Mouse (Mus musculus): ENCODE results near the gene Phactr4. TPM values are rescaled to one million over a fixed set of nuclear protein-coding genes. Genes with fewer than 3 reads are reported as not detected.

The Phactr4 gene
- polyA plus RNA-seq, 1 experiment from 2014 or later, result 9.6 TPM

DNA sequence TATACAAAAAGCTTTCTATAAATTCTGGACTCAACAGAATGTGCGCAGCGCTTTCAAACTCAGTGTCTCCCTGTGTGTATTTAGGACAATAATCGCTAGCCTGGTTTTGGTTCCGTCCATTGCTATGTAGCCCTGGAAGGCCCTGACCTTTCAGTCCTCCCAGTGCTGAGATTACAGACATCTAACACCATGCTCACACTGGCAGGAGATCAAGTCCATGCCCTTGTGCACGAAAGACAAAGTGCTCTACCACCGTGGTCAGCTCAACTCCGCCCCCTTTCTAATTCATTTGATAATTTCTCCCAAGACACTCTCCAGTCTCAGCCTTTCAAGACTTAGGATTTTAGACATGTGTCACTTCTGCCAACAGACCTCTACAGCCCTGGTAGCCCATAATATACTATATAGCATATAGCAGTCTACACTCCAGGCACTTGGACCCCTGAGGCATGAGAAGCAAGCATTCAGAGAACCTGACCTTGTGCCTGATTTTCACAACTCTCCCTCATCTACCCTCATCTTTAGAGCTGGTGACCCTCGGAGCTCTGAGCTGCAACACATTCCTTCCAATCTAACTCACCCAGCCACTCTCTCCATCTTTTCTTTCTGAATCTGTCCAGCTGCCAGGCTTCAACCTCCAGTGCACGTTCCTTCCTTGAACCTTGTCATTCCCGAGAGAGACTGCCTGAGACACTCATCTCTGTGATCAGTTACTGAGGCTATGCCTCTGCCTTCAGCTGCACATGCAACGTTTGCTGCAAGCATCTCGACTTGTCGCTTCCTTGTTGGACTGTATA is 15.7 kb downstream of the Phactr4 start:
- no peak overlapping the region for H3K9ac ChIP-seq
- no peaks in the 10 kb centered on the region for H3K4me1 ChIP-seq (replicated peaks)
- H3K4me3 ChIP-seq, result no peak overlapping the region
- H3K9me3 ChIP-seq, result no peaks in the 10 kb centered on the region
- WGBS, result 86% methylated on average over 13 of the region's 13 CpGs
- H3K27ac ChIP-seq (replicated peaks), result no peak overlapping the region
- ATAC-seq (ENCODE audit: low read depth), result no peak
- H3K4me2 ChIP-seq, result no peak overlapping the region
- H3K36me3 ChIP-seq, result no peaks in the 10 kb centered on the region
- H3K27me3 ChIP-seq, result no peaks in the 10 kb centered on the region

DNA sequence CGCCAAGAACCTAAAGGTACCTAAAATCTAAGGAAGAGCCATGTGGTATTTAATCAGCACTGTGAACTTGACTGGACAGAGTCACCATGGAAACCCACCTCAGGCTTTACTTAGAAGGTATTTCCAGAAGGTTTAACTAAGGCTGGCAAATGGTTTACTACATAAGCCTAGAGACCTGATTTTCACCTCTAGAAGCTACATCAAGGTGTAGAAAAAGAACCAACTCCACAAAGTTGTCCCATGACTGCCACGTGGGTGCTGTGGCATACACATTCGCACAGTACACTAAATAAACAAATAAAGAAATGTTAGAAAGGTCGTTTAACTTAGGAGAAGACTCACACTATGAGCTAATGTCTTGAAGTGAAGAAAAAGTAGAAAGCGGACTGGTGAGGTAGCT is 17.7 kb downstream of the Phactr4 start:
- Histone ChIP-seq H3K27me3 (no peaks in the 10 kb centered on the region), H3K4me3 (no peak overlapping the region), H3K4me2 (no peak overlapping the region), H3K27ac (replicated peaks) (no peak overlapping the region), H3K4me1 (replicated peaks) (no peaks in the 10 kb centered on the region), H3K9me3 (no peaks in the 10 kb centered on the region), H3K36me3 (no peaks in the 10 kb centered on the region), H3K9ac (no peak overlapping the region)
- no peak for ATAC-seq (ENCODE audit: low read depth)
- WGBS, result 87% methylated on average over 5 of the region's 5 CpGs

DNA sequence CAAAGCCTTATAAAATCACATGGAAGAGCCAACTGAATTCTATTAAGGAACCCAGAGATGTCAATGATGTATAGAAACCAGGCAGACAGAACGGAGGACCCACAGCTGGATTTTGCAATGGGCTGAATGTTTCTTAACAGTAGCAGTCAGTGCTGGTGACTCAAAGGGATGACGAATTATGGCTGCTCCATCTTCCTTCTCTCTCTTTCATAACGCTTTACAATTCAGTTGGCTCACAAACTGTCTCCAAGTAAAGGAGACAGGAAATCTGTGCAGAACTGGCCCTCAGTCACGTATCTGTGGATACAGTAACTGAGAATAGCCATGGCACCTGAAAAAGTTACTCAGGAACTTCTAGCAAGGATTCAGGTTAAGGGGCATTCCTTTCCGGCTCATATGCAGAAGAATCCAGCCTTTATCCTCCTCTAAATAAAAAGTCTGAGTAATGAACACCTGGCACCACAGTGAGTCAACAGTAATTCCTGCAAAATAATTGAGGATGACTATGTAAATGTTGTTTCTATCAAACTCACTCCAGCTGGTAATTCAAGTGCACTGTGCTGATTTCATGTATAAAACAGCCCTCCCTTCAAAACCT is 19.1 kb downstream of the Phactr4 start:
- Histone ChIP-seq H3K27ac (replicated peaks) (no peak overlapping the region), H3K4me1 (replicated peaks) (peaks cover 4% of the 10 kb centered on the region), H3K27me3 (no peaks in the 10 kb centered on the region), H3K9ac (no peak overlapping the region), H3K36me3 (no peaks in the 10 kb centered on the region), H3K4me2 (no peak overlapping the region), H3K4me3 (no peak overlapping the region), H3K9me3 (no peaks in the 10 kb centered on the region)
- no peak for ATAC-seq (ENCODE audit: low read depth)
- 83% methylated on average over 5 of the region's 5 CpGs for WGBS

GRCm38 (mm10) chr4:132401016-132401415 is 21.3 kb downstream of the Phactr4 start:
- H3K27me3 ChIP-seq, result no peaks in the 10 kb centered on the region
- H3K4me3 ChIP-seq, result no peak overlapping the region
- H3K27ac ChIP-seq (replicated peaks), result no peak overlapping the region
- no peaks in the 10 kb centered on the region for H3K9me3 ChIP-seq
- H3K9ac ChIP-seq, result no peak overlapping the region
- 94% methylated on average over 9 of the region's 9 CpGs for WGBS
- no peak for ATAC-seq (ENCODE audit: low read depth)
- peaks cover 11% of the 10 kb centered on the region for H3K4me1 ChIP-seq (replicated peaks)
- H3K4me2 ChIP-seq, result no peak overlapping the region
- H3K36me3 ChIP-seq, result no peaks in the 10 kb centered on the region

GRCm38 (mm10) chr4:132398863-132399262 is 23.4 kb downstream of the Phactr4 start:
- WGBS, result 73% methylated on average over 5 of the region's 5 CpGs
- Histone ChIP-seq H3K27me3 (no peaks in the 10 kb centered on the region), H3K36me3 (no peaks in the 10 kb centered on the region), H3K27ac (replicated peaks) (no peak overlapping the region), H3K4me1 (replicated peaks) (peaks cover 11% of the 10 kb centered on the region), H3K4me2 (no peak overlapping the region), H3K9me3 (no peaks in the 10 kb centered on the region), H3K4me3 (no peak overlapping the region), H3K9ac (no peak overlapping the region)
- ATAC-seq (ENCODE audit: low read depth), result no peak

GRCm38 (mm10) chr4:132398045-132398774 is 24.1 kb downstream of the Phactr4 start:
- Histone ChIP-seq H3K4me2 (peak overlapping the region; percentile 42), H3K27ac (replicated peaks) (no peak overlapping the region), H3K4me3 (no peak overlapping the region), H3K4me1 (replicated peaks) (peaks cover 11% of the 10 kb centered on the region), H3K27me3 (no peaks in the 10 kb centered on the region), H3K36me3 (no peaks in the 10 kb centered on the region), H3K9me3 (no peaks in the 10 kb centered on the region), H3K9ac (no peak overlapping the region)
- 43% methylated on average over 11 of the region's 11 CpGs for WGBS
- no peak; the same call in 1 of the 2 replicates for ATAC-seq (ENCODE audit: low read depth)

- Histone ChIP-seq H3K4me3 (no peak overlapping the region), H3K4me2 (no peak overlapping the region), H3K27me3 (no peaks in the 10 kb centered on the region), H3K4me1 (replicated peaks) (peaks cover 11% of the 10 kb centered on the region), H3K9ac (no peak overlapping the region), H3K36me3 (no peaks in the 10 kb centered on the region), H3K27ac (replicated peaks) (no peak overlapping the region), H3K9me3 (no peaks in the 10 kb centered on the region)
- 92% methylated on average over 3 of the region's 3 CpGs for WGBS
- ATAC-seq (ENCODE audit: low read depth), result no peak
Observed at GRCm38 (mm10) chr4:132397120-132397519, 25.2 kb downstream of the Phactr4 start.

GRCm38 (mm10) chr4:132396251-132396650 is 26.0 kb downstream of the Phactr4 start:
- 93% methylated on average over 7 of the region's 7 CpGs for WGBS
- peaks cover 11% of the 10 kb centered on the region for H3K4me1 ChIP-seq (replicated peaks)
- no peak overlapping the region for H3K27ac ChIP-seq (replicated peaks)
- H3K9ac ChIP-seq, result no peak overlapping the region
- H3K36me3 ChIP-seq, result no peaks in the 10 kb centered on the region
- H3K4me3 ChIP-seq, result no peak overlapping the region
- no peaks in the 10 kb centered on the region for H3K9me3 ChIP-seq
- H3K27me3 ChIP-seq, result no peaks in the 10 kb centered on the region
- no peak overlapping the region for H3K4me2 ChIP-seq
- no peak for ATAC-seq (ENCODE audit: low read depth)

- Histone ChIP-seq H3K4me2 (no peak overlapping the region), H3K4me3 (no peak overlapping the region), H3K9ac (no peak overlapping the region), H3K36me3 (no peaks in the 10 kb centered on the region), H3K9me3 (no peaks in the 10 kb centered on the region), H3K4me1 (replicated peaks) (peaks cover 7% of the 10 kb centered on the region; the same call in 1 of the 2 replicates), H3K27me3 (no peaks in the 10 kb centered on the region), H3K27ac (replicated peaks) (no peak overlapping the region)
- no peak for ATAC-seq (ENCODE audit: low read depth)
- WGBS, result 94% methylated on average over 8 of the region's 8 CpGs
Observed at GRCm38 (mm10) chr4:132391063-132391740, 31.1 kb downstream of the Phactr4 start.

DNA sequence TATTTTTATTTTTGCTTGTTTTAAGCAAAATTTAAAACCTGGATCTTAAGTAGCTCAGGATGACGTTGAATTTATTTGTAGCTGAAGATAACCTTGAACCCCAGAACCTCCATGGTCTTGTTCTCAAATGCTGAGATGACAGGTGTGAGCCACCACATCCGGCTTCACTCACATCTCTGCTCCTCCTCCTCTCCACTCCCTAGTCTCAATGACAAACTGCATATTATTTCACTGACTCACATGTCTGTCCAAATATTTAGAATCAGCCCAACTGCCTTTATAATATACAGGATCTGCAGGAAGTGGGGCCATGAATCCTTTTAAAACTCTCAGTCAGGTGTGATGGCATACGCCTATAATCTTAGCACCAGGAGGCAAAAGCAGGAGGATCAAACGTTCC is 33.0 kb downstream of the Phactr4 start:
- Histone ChIP-seq H3K4me1 (replicated peaks) (peaks cover 7% of the 10 kb centered on the region; the same call in 1 of the 2 replicates), H3K27me3 (no peaks in the 10 kb centered on the region), H3K9me3 (no peaks in the 10 kb centered on the region), H3K4me2 (no peak overlapping the region), H3K27ac (replicated peaks) (no peak overlapping the region), H3K9ac (no peak overlapping the region), H3K36me3 (no peaks in the 10 kb centered on the region), H3K4me3 (no peak overlapping the region)
- no peak for ATAC-seq (ENCODE audit: low read depth)
- 91% methylated on average over 4 of the region's 4 CpGs for WGBS

- no peak for ATAC-seq (ENCODE audit: low read depth)
- no peaks in the 10 kb centered on the region for H3K36me3 ChIP-seq
- H3K4me2 ChIP-seq, result no peak overlapping the region
- no peak overlapping the region; the same call in 1 of the 2 replicates for H3K27ac ChIP-seq (replicated peaks)
- H3K4me3 ChIP-seq, result no peak overlapping the region
- WGBS, result 78% methylated on average over 5 of the region's 5 CpGs
- no peaks in the 10 kb centered on the region for H3K9me3 ChIP-seq
- no peaks in the 10 kb centered on the region for H3K27me3 ChIP-seq
- peaks cover 7% of the 10 kb centered on the region; the same call in 1 of the 2 replicates for H3K4me1 ChIP-seq (replicated peaks)
- no peak overlapping the region for H3K9ac ChIP-seq
Observed at GRCm38 (mm10) chr4:132387617-132388016, 34.7 kb downstream of the Phactr4 start.

DNA sequence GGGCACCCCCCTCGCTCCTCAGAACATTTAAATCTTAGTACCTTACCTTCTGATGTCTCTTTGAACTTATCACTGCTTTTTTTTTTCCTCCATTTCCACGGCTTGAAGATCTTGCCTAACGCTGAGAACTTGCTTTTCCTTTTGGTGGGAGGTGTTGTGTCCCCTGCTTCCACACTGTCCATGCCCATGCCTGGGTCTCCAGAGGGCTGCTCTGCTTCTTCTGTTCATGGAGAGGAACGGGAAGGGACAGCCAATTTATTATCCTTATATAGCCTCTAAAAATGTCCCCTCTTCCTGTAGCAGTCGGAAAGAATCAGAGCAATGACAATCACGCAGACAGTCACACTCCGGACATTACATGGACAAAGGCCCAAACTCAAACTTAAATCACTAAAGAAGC is 35.4 kb downstream of the Phactr4 start:
- Histone ChIP-seq H3K9ac (no peak overlapping the region), H3K4me2 (no peak overlapping the region), H3K36me3 (0 out of 2 replicates have a peak, but pooled peaks cover 5% of the 10 kb centered on the region), H3K27me3 (no peaks in the 10 kb centered on the region), H3K4me1 (replicated peaks) (peaks cover 7% of the 10 kb centered on the region; the same call in 1 of the 2 replicates), H3K4me3 (no peak overlapping the region), H3K9me3 (no peaks in the 10 kb centered on the region), H3K27ac (replicated peaks) (no peak overlapping the region)
- WGBS, result 78% methylated on average over 7 of the region's 7 CpGs
- ATAC-seq (ENCODE audit: low read depth), result no peak

Measured in neural tube, embryonic 13.5 days (tissue).